In the genomic region with DNA sequence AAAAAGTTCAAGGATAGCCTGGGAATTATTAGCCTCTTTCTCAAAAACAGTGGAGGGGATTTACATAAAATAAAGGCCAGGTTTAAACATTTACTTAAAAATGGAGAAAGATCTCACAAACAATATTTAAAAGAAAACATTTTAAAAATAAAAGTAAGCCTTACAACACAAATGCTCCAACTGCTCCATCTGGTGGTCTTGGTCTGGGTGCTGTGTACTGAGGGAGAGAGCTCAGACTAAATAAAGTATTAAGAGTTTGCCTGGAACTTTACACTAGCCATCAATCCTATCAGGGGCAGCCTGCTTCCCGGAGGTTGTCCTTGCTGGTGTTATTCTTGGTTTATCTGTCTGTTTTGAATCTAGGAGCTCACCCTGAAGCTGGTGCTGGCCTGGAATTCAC, we compare ENCODE assay signal across 28 mouse cellular contexts. TPM values are rescaled to one million over a fixed set of nuclear protein-coding genes. Genes with fewer than 3 reads are reported as not detected.
A peak's percentile ranks its signal among the peaks of the same experiment; 100 is the strongest.
DNase-seq lines count a peak whose midpoint lies in the region; ATAC-seq and TF ChIP-seq lines count a peak whose summit lies in the region.
"Had no signal": no experiment of that assay in that cellular context is flagged by ENCODE, and none has a peak within 500 bp of the region (broad histone marks: within the 10 kb centered on the region; RNA-seq: fewer than 3 reads in every experiment).

No protein-coding gene starts in this region.

- no peaks in the 10 kb centered on the region for H3K27me3 ChIP-seq in lung, postnatal 0 days (replicated peaks; ENCODE audit: insufficient read depth, low read length)
- H3K27me3 ChIP-seq: embryonic facial prominence, embryonic 12.5 days; Patski had no signal

- no peaks in the 10 kb centered on the region for H3K9me3 ChIP-seq in lung, postnatal 0 days (ENCODE audit: low read length)
- H3K9me3 ChIP-seq: embryonic facial prominence, embryonic 12.5 days had no signal

- intact Hi-C loops in gastrocnemius, adult 2 months (cut with DNase I): loop anchor here (10.0 kb wide), 1 partner anchor 242 kb away; a partner anchor contains a TSS
- intact Hi-C loops in gastrocnemius, postnatal 14 days (cut with DNase I; ENCODE audit: low total_unique reads): no loop called here

- peak; percentile 63 for TF ChIP-seq CTCF in gastrocnemius, adult 2 months (IDR thresholded peaks at IDR 0.05)
- TF ChIP-seq CTCF in lung, postnatal 0 days (IDR thresholded peaks at IDR 0.05): peak; percentile 57
- peak; percentile 23; the same call in 1 of the 2 replicates for TF ChIP-seq CTCF in cortical plate, adult 2 months (IDR thresholded peaks at IDR 0.05; ENCODE audit: extremely low read depth, insufficient read depth, low read length)

- 15% methylated on average over 1 of the region's 1 CpGs for WGBS in lung, postnatal 0 days

- no peak overlapping the region for H3K9ac ChIP-seq in lung, postnatal 0 days (replicated peaks; ENCODE audit: low read depth)
- H3K9ac ChIP-seq: embryonic facial prominence, embryonic 12.5 days had no signal

- no peak overlapping the region for H3K4me2 ChIP-seq in lung, postnatal 0 days (replicated peaks; ENCODE audit: low read depth, low read length)
- H3K4me2 ChIP-seq: embryonic facial prominence, embryonic 12.5 days had no signal

- H3K27ac ChIP-seq in gastrocnemius, adult 2 months: peak overlapping the region; percentile 71
- no peak overlapping the region for H3K27ac ChIP-seq in lung, postnatal 0 days (ENCODE audit: low read length)
- no peak overlapping the region for H3K27ac ChIP-seq in cortical plate, adult 2 months (ENCODE audit: insufficient read depth, low read length)
- H3K27ac ChIP-seq: embryonic facial prominence, embryonic 12.5 days had no signal

- H3K4me1 ChIP-seq in lung, postnatal 0 days (ENCODE audit: insufficient read depth, low read depth, low read length): no peaks in the 10 kb centered on the region
- no peaks in the 10 kb centered on the region for H3K4me1 ChIP-seq in cortical plate, adult 2 months (ENCODE audit: control insufficient read depth, insufficient read depth, low read length)
- H3K4me1 ChIP-seq: embryonic facial prominence, embryonic 12.5 days had no signal

- TF ChIP-seq POLR2A in cortical plate, adult 2 months (IDR thresholded peaks at IDR 0.05; ENCODE audit: extremely low read depth, insufficient read depth, low read length): no peak

- H3K4me3 ChIP-seq in gastrocnemius, adult 2 months: no peak overlapping the region
- no peak overlapping the region for H3K4me3 ChIP-seq in lung, postnatal 0 days (ENCODE audit: low read depth, low read length)
- H3K4me3 ChIP-seq in cortical plate, adult 2 months (ENCODE audit: insufficient read depth, low read length): no peak overlapping the region
- H3K4me3 ChIP-seq: embryonic facial prominence, embryonic 12.5 days had no signal

- ATAC-seq in lung, postnatal 0 days: no peak
- ATAC-seq: activated CD4-positive, CD25-positive, alpha-beta regulatory T cell, adult 4 months; Patski had no signal

- no peak for TF ChIP-seq EP300 in lung, postnatal 0 days (IDR thresholded peaks at IDR 0.05)

- no peaks in the 10 kb centered on the region for H3K36me3 ChIP-seq in lung, postnatal 0 days (ENCODE audit: insufficient read depth, low read length)
- H3K36me3 ChIP-seq: embryonic facial prominence, embryonic 12.5 days had no signal

- no peak for DNase-seq in gastrocnemius, adult 2 months
- DNase-seq in gastrocnemius, postnatal 14 days: no peak
- DNase-seq in kidney, postnatal 10 days: peak; percentile 62
- no peak for DNase-seq in kidney, adult 8-10 months
- DNase-seq in lung, postnatal 0 days (ENCODE audit: low spot score): peak; percentile 41
- no peak for DNase-seq in lung, postnatal 25 days (ENCODE audit: low spot score)
- no peak for DNase-seq in spleen, postnatal 36 days (ENCODE audit: low spot score in 2 of 2)
- DNase-seq: adrenal gland, postnatal 36 days; cerebellum, adult 8-10 months; gastrocnemius, postnatal 36 days; layer of hippocampus, postnatal 36 days; left cerebral cortex, postnatal 4 days; midbrain, embryonic 14.5 days; retina, postnatal 1 day; right cerebral cortex, postnatal 4 days; thymus, adult 2 months had no signal

RNA-seq across cellular contexts. Expression of a gene that starts 13.3 kb away (rescaled TPM):
- 1 to 10 TPM; 1.4 to 2.3 TPM for total RNA-seq in gastrocnemius, adult 2 months (2021)
- total RNA-seq in gastrocnemius, postnatal 14 days (2021): 1 to 10 TPM; 1.1 to 2.2 TPM
- polyA plus RNA-seq in lung, postnatal 0 days (2015; fragmentation: Nextera tagmentation; extraction: Ambion mirVana): 5.7 and 8.1 TPM in 2 replicates
- 0.89 and 1.1 TPM in 2 replicates for polyA plus RNA-seq in cortical plate, adult 2 months (2012; rRNA removed)
- total RNA-seq: common myeloid progenitor, adult 5-6 weeks; hematopoietic stem cell, adult 5-6 weeks; megakaryocyte progenitor cell, adult 5-6 weeks; neutrophil, adult 5-6 weeks had no signal
- polyA plus RNA-seq: embryonic facial prominence, embryonic 12.5 days; midbrain, embryonic 14.5 days had no signal

RNA-seq across cellular contexts. Expression of a gene that starts 16.1 kb away (rescaled TPM):
- total RNA-seq in gastrocnemius, adult 2 months (2021): 1 to 10 TPM; 1.1 to 2.4 TPM
- total RNA-seq in gastrocnemius, postnatal 14 days (2021): 1 to 10 TPM; 1.9 to 2.7 TPM
- 11.8 and 19.3 TPM in 2 replicates for polyA plus RNA-seq in lung, postnatal 0 days (2015; fragmentation: Nextera tagmentation; extraction: Ambion mirVana)
- polyA plus RNA-seq in cortical plate, adult 2 months (2012; rRNA removed): 1.8 and 2.3 TPM in 2 replicates
- total RNA-seq: common myeloid progenitor, adult 5-6 weeks; hematopoietic stem cell, adult 5-6 weeks; megakaryocyte progenitor cell, adult 5-6 weeks; neutrophil, adult 5-6 weeks had no signal
- polyA plus RNA-seq: activated CD4-positive, CD25-positive, alpha-beta regulatory T cell, adult 4 months had no signal

RNA-seq across cellular contexts. Expression of a gene that starts 27.7 kb away (rescaled TPM):
- total RNA-seq in gastrocnemius, adult 2 months (2021): not detected
- not detected for total RNA-seq in gastrocnemius, postnatal 14 days (2021)
- not detected in 2 replicates for polyA plus RNA-seq in lung, postnatal 0 days (2015; fragmentation: Nextera tagmentation; extraction: Ambion mirVana)
- 0.11 TPM in 1 of 2 replicates, not detected in the other for polyA plus RNA-seq in cortical plate, adult 2 months (2012; rRNA removed)
- total RNA-seq: adrenal gland, postnatal 36 days; common myeloid progenitor, adult 5-6 weeks; gastrocnemius, postnatal 36 days; hematopoietic stem cell, adult 5-6 weeks; layer of hippocampus, postnatal 36 days; left cerebral cortex, postnatal 4 days; liver, adult 2 months; megakaryocyte progenitor cell, adult 5-6 weeks; neutrophil, adult 5-6 weeks had no signal
- polyA plus RNA-seq: activated CD4-positive, CD25-positive, alpha-beta regulatory T cell, adult 4 months; embryonic facial prominence, embryonic 12.5 days; heart, embryonic 14.5 days; large intestine, adult 2 months; liver, adult 2 months; midbrain, embryonic 14.5 days; Patski; stomach, embryonic 14.5 days; thymus, adult 2 months had no signal

RNA-seq across cellular contexts. Expression of a gene that starts 33.0 kb away (rescaled TPM):
- not detected for total RNA-seq in gastrocnemius, adult 2 months (2021)
- not detected for total RNA-seq in gastrocnemius, postnatal 14 days (2021)
- polyA plus RNA-seq in lung, postnatal 0 days (2015; fragmentation: Nextera tagmentation; extraction: Ambion mirVana): 0.17 TPM in 1 of 2 replicates, not detected in the other
- not detected in 2 replicates for polyA plus RNA-seq in cortical plate, adult 2 months (2012; rRNA removed)
- total RNA-seq: adrenal gland, postnatal 36 days; common myeloid progenitor, adult 5-6 weeks; gastrocnemius, postnatal 36 days; hematopoietic stem cell, adult 5-6 weeks; layer of hippocampus, postnatal 36 days; left cerebral cortex, postnatal 4 days; liver, adult 2 months; megakaryocyte progenitor cell, adult 5-6 weeks; neutrophil, adult 5-6 weeks had no signal
- polyA plus RNA-seq: heart, embryonic 14.5 days; large intestine, adult 2 months; liver, adult 2 months; midbrain, embryonic 14.5 days; Patski; thymus, adult 2 months had no signal

RNA-seq across cellular contexts. Expression of a gene that starts 42.5 kb away (rescaled TPM):
- not detected for total RNA-seq in gastrocnemius, adult 2 months (2021)
- total RNA-seq in gastrocnemius, postnatal 14 days (2021): not detected
- polyA plus RNA-seq in lung, postnatal 0 days (2015; fragmentation: Nextera tagmentation; extraction: Ambion mirVana): not detected in 2 replicates
- polyA plus RNA-seq in cortical plate, adult 2 months (2012; rRNA removed): not detected in 2 replicates
- total RNA-seq: adrenal gland, postnatal 36 days; common myeloid progenitor, adult 5-6 weeks; gastrocnemius, postnatal 36 days; hematopoietic stem cell, adult 5-6 weeks; layer of hippocampus, postnatal 36 days; left cerebral cortex, postnatal 4 days; liver, adult 2 months; megakaryocyte progenitor cell, adult 5-6 weeks; neutrophil, adult 5-6 weeks had no signal
- polyA plus RNA-seq: activated CD4-positive, CD25-positive, alpha-beta regulatory T cell, adult 4 months; embryonic facial prominence, embryonic 12.5 days; heart, embryonic 14.5 days; large intestine, adult 2 months; liver, adult 2 months; midbrain, embryonic 14.5 days; Patski; stomach, embryonic 14.5 days; thymus, adult 2 months had no signal

Comparison
In these comparisons a context has a peak if more than half of its experiments do, and no peak if none do; other contexts are left out.
1. DNase-seq: peak in kidney, postnatal 10 days (single experiment) and lung, postnatal 0 days (single experiment); none in gastrocnemius, adult 2 months (single experiment), gastrocnemius, postnatal 14 days (single experiment), kidney, adult 8-10 months (0 of 2), lung, postnatal 25 days (single experiment) and spleen, postnatal 36 days (0 of 2).
2. Peak in every context shown above with its lines, with median percentiles within 50 percentile points of each other: CTCF ChIP-seq.